Mouse (Mus musculus) testis, adult 10 weeks (tissue): ENCODE results near the gene Coro7. TPM values are rescaled to one million over a fixed set of nuclear protein-coding genes. Genes with fewer than 3 reads are reported as not detected.

Source experiments
- polyA plus RNA-seq: library from polyadenylated mRNA; stranded (reverse); fragments of 350-450 nt; fragmentation: Illumina TruSeq; extraction: RNeasy Lipid Tissue Mini Kit (QIAGEN cat#74804); gene quantifications from one replicate; pipeline ENCODE4 v1.2.3, GENCODE M21; 2014; ENCODE audit warnings: low read depth, low replicate concordance

Gene Coro7
- polyA plus RNA-seq: 0.31 TPM

DNA sequence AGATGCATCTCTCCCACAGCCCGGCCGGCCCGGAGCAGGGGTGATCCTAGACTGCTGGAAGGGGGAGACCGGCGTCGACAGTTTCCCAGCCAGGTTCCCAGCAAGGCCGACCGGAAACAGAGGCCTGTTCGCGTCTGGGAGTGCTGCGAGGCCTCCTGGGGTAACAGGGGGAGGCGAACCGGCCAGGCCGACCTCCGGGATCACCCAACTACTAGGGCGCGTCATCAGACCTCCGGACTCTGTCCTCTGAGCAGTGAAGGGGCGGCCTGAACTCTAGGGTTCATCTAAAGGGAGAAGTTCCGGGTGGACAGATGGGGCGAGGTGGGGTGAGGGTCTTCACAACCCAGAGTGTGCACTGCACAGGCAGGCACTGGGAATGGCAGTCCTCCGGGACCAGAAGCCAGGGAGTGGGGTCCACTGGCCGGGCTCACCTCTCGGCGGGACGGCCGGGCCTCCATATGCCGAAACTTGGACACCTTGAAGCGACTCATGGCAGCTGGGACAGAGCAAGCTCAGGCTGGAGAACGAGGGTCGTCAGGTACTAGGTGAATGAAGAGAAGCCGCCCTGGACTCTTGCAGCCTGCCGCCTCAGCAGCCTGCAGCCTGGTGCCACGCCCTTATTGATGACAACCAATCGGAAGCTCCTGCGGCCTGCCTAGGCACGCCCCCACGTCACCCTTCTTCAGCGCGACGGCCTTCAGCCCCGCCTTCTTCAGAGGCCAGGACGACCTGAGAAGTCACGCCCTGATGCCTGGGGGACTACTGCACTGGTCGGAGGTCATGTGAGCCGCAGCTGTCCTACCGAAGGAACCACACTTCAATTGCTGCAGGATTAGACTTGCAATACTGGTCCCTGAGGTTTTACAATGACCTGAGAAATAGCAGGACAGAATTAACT, at the start of gene Coro7:
Gene Coro7, minus strand, starts transcription at position 657 of the 898 bp plus-strand sequence.

GRCm38 (mm10) chr16:4725780-4726527, 46.4 kb upstream of the Coro7 start, which contains the start of gene Hmox2:
Hmox2 (plus strand) TSS chr16:4726361.

GRCm38 (mm10) chr16:4718753-4719518, 39.4 kb upstream of the Coro7 start, which contains the start of gene Nmral1:
Nmral1 (minus strand) TSS chr16:4719356.

DNA sequence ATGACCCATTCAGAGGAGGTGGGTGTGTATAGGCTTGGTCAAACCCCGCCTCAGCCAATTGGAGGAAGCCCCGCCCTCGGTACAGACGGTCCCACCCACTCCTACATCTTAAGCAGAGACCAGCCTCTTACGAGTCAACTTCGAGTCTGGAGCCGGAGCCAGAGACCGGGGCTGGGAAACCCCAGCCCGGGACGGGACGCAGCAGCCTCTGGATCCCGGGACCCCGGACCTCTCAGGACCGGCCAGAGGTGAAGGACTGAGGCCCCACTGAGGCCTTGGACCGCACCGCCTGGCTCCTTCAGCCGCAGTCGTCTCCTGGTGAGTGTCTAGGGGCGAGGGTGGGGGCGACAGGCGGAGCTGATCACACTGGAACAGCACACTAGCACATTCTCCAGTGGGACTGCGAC, 39.7 kb downstream of the Coro7 start, which contains the start of the genes Vasn and Dnaja3:
Gene Vasn, plus strand, starts transcription at position 111 of the 407 bp plus-strand sequence.
Gene Dnaja3, plus strand, starts transcription at position 159 of the 407 bp plus-strand sequence.

GRCm38 (mm10) chr16:4624481-4625110, 55.0 kb downstream of the Coro7 start, which contains the start of gene Pam16:
Pam16 (minus strand) TSS chr16:4624988.

GRCm38 (mm10) chr16:4593971-4594813, 85.4 kb downstream of the Coro7 start, which contains the start of gene Glis2:
Glis2 (plus strand) TSS chr16:4594713.

Other genes with a start within 250 kb of the Coro7 start
- gene Srl, start 138.0 kb downstream of the Coro7 start, polyA plus RNA-seq: 5.8 TPM
- 0.49 TPM for gene Tfap4, start 119.9 kb downstream of the Coro7 start, polyA plus RNA-seq
- 0.27 TPM for gene Glis2, start 85.1 kb downstream of the Coro7 start, polyA plus RNA-seq
- 67.4 TPM for gene Pam16, start 54.8 kb downstream of the Coro7 start, polyA plus RNA-seq
- 1.4 TPM for gene Vasn, start 39.8 kb downstream of the Coro7 start, polyA plus RNA-seq
- gene Dnaja3, start 39.8 kb downstream of the Coro7 start, polyA plus RNA-seq: 26.9 TPM
- 0.28 TPM for gene Nmral1, start 39.6 kb upstream of the Coro7 start, polyA plus RNA-seq
- 639 TPM for gene Hmox2, start 46.6 kb upstream of the Coro7 start, polyA plus RNA-seq
- 26.2 TPM for gene Cdip1, start 110.5 kb upstream of the Coro7 start, polyA plus RNA-seq
- 21.1 TPM for gene 4930562C15Rik, start 155.6 kb upstream of the Coro7 start, polyA plus RNA-seq
- 4.2 TPM for gene Ubald1, start 200.5 kb upstream of the Coro7 start, polyA plus RNA-seq
- gene Mgrn1, start 206.5 kb upstream of the Coro7 start, polyA plus RNA-seq: 2.8 TPM